Mouse (Mus musculus) limb, embryonic 15.5 days (tissue): ENCODE results near the gene Lrrc7. TPM values are rescaled to one million over a fixed set of nuclear protein-coding genes. Genes with fewer than 3 reads are reported as not detected.
"Not testable (repeated sequence)": the region's sequence is repeated elsewhere in the genome, so short reads cannot be mapped to it uniquely, and the experiment has no call there.

Experiments
- ATAC-seq: fragments of 200-750 bp; cut with Nextera tagmentation; 2 replicates; pipeline ENCODE4 v1.8.0; 2017; ENCODE audit warnings: low read depth, moderate TSS enrichment; ENCODE audit not compliant: insufficient number of reproducible peaks, low FRiP score, low TSS enrichment
- H3K27ac ChIP-seq: fragments of 300-500 bp; sonication (generic); 2 replicates; pipeline ENCODE4 v1.5.1; 2015; ENCODE audit warnings: moderate library complexity, mild to moderate bottlenecking, inconsistent platforms
- H3K27me3 ChIP-seq: fragments of 300-500 bp; sonication (generic); 2 replicates; pipeline ENCODE4 v1.6.1; 2015; ENCODE audit warnings: inconsistent platforms
- H3K36me3 ChIP-seq: fragments of 300-500 bp; sonication (generic); 2 replicates; pipeline ENCODE4 v1.6.1; 2015; ENCODE audit warnings: inconsistent platforms
- H3K4me1 ChIP-seq: fragments of 300-500 bp; sonication (generic); 2 replicates; pipeline ENCODE4 v1.6.1; 2015; ENCODE audit warnings: inconsistent platforms
- H3K4me2 ChIP-seq: fragments of 300-500 bp; sonication (generic); 2 replicates; pipeline ENCODE4 v1.6.1; 2015; ENCODE audit warnings: mild to moderate bottlenecking, inconsistent platforms
- H3K4me3 ChIP-seq: fragments of 300-500 bp; sonication (generic); 2 replicates; pipeline ENCODE4 v1.5.1; 2015; ENCODE audit warnings: mild to moderate bottlenecking, inconsistent platforms
- H3K9ac ChIP-seq: fragments of 300-500 bp; sonication (generic); 2 replicates; pipeline ENCODE4 v1.6.1; 2015; ENCODE audit warnings: inconsistent platforms
- H3K9me3 ChIP-seq: fragments of 300-500 bp; sonication (generic); 2 replicates; pipeline ENCODE4 v1.6.1; 2016; ENCODE audit warnings: inconsistent platforms
- WGBS: fragments of 180-500 bp; shearing (Covaris S2); methylation state at CpG from one replicate; pipeline ENCODE4 v1.1.7; 2015; 5-methylcytosine and 5-hydroxymethylcytosine counted together
- polyA plus RNA-seq: library from polyadenylated mRNA; unstranded; fragments of >200 nt; fragmentation: Nextera tagmentation; extraction: Ambion mirVana; gene quantifications from 2 replicates; pipeline ENCODE4 v1.2.1, GENCODE M21; 2015

Lrrc7 gene
- polyA plus RNA-seq, 1 experiment from 2014 or later: 1.2 TPM

DNA sequence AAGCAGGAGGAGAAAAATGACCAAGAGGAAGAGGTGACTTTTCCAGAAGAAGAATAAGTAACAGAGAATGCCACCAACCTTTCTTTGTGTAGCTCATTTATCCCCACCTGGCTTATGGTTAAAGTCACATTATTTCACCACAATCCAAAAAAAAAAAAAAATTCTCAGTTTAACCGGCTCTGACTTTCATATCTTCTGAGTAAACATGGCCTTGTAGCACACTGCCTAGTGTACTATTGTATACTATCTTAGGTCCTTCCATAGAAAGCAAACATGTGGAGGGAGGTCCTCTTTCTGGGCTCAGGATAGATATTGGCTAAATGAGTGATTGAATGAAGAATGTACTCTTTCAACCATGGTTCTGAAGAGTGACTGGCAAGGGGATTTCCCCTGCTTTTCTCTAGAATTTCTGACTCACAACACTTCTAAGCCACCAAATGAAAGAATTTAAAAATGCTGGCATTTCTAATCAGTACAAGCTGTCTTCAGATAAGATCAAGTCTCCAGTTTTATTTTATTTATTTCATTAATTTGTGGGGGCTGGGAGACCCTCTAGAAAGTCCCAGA lies 400.0 kb downstream of the Lrrc7 start:
- H3K4me1 ChIP-seq: no peaks in the 10 kb centered on the region
- no peaks in the 10 kb centered on the region; the same call in 1 of the 2 replicates for H3K27me3 ChIP-seq
- no peak overlapping the region for H3K9ac ChIP-seq
- no peak overlapping the region for H3K27ac ChIP-seq
- no peak overlapping the region for H3K4me2 ChIP-seq
- no peaks in the 10 kb centered on the region for H3K36me3 ChIP-seq
- 81% methylated on average over 1 of the region's 1 CpGs for WGBS
- no peak for ATAC-seq
- H3K9me3 ChIP-seq: no peaks in the 10 kb centered on the region
- H3K4me3 ChIP-seq: no peak overlapping the region

DNA sequence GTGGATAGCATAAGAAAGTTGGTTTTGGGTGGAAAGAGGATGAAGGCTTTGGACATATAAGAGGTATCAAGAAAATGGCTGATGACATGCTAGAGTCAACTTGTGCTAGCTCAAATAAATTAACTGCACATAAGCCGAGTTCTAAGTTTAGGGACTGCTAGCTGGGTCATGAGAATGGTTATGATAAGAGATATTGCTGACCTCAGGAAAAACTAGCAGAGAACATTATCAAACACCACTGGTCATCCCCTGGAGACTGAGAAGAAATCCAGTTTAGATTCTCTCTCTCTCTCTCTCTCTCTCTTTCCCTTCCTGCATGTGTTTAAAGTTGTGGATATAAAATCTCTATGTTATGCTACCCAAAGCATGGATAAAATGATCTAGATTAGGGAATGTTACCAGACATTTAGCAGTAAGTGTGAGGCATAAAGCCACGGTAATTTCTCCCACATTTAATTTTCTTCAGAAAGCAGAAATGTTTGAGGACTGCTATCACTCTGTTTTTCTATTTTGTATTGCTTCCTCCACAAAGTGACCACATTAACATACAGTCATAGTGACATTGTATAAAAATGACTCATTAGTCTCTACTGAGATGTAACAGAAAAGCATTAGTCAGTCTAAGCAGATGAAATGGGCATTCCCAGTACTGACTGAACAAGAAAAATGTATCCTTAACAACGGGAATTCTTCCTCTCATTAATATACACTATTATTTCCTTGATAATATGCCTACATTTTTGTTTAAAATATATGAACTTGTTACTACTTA lies 406.3 kb downstream of the Lrrc7 start:
- no peaks in the 10 kb centered on the region for H3K9me3 ChIP-seq
- H3K27ac ChIP-seq: no peak overlapping the region
- H3K4me1 ChIP-seq: no peaks in the 10 kb centered on the region
- WGBS: 72% methylated on average over 3 of the region's 3 CpGs
- no peaks in the 10 kb centered on the region for H3K27me3 ChIP-seq
- no peak overlapping the region for H3K9ac ChIP-seq
- no peak overlapping the region for H3K4me2 ChIP-seq
- H3K36me3 ChIP-seq: no peaks in the 10 kb centered on the region
- no peak for ATAC-seq
- H3K4me3 ChIP-seq: no peak overlapping the region

DNA sequence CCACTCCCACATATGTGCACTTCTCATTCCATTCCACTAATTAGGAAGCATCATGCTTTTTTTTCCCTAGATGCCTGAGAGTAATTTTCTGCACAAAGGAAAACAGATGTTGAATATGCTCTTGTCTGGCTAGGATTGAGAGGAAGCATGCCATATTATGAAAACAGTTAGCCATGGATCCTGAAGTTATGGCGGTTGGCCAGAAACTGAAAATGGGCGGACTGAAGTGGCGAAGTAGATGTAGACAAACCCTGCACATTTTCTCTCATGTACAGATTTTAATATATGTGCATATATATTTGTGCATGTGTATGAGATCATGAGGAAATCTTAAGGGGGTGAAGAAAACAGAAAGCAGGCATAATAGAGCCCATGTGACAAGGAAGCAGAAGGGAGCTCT lies 407.9 kb downstream of the Lrrc7 start:
- no peak for ATAC-seq
- WGBS: 72% methylated on average over 3 of the region's 3 CpGs
- H3K27ac ChIP-seq: no peak overlapping the region

DNA sequence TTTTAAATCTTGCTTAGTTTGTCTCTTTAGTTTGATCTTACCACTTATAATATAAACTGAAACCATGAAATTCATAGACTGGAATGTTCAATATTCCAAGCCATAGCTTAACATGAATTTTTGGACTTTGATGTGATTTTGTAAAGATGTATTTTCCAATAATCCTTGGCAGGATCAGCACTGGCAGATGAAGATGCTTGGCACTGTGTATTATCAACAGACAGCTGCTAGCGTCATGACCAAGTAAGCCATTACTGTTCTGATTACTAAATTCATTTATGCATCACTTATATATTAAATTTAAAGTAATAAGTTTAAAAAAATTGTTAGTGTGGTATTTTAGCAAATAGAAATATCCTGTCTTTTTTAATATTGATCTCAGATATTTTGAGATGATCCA lies 413.0 kb downstream of the Lrrc7 start:
- Histone ChIP-seq H3K4me3 (no peak overlapping the region), H3K9ac (no peak overlapping the region), H3K4me1 (no peaks in the 10 kb centered on the region), H3K36me3 (no peaks in the 10 kb centered on the region), H3K27ac (no peak overlapping the region), H3K27me3 (no peaks in the 10 kb centered on the region), H3K9me3 (no peaks in the 10 kb centered on the region), H3K4me2 (no peak overlapping the region)
- WGBS: 82% methylated on average over 1 of the region's 1 CpGs
- no peak for ATAC-seq

More for the DNA sequence above, 407.9 kb downstream of the Lrrc7 start:
- Histone ChIP-seq H3K27me3 (no peaks in the 10 kb centered on the region), H3K4me3 (no peak overlapping the region), H3K4me2 (no peak overlapping the region), H3K4me1 (no peaks in the 10 kb centered on the region), H3K9me3 (no peaks in the 10 kb centered on the region), H3K9ac (no peak overlapping the region), H3K36me3 (no peaks in the 10 kb centered on the region)

DNA sequence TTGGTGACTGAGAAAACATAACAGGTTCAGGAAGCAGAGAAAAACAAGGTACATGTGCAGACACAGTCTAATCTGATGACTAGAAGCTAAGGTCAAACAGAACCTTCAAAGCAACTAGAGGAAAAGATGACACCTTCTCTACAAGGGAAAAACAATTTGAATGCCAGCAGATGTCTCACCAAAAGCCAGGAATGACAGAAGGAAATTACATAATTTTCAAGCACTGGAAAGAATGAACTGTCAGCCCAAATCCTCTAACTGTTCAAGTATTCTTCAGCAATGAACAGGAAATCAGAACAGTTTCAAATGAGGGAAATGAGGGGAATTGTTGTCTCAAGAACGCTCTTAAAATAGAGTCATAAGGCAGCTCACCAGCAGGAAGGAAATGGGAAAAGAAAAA lies 421.4 kb downstream of the Lrrc7 start:
- Histone ChIP-seq H3K36me3 (no peaks in the 10 kb centered on the region), H3K27ac (no peak overlapping the region), H3K4me2 (no peak overlapping the region), H3K27me3 (no peaks in the 10 kb centered on the region), H3K9ac (no peak overlapping the region), H3K9me3 (no peaks in the 10 kb centered on the region), H3K4me1 (no peaks in the 10 kb centered on the region), H3K4me3 (no peak overlapping the region)
- WGBS: 51% methylated on average over 1 of the region's 1 CpGs
- no peak for ATAC-seq

DNA sequence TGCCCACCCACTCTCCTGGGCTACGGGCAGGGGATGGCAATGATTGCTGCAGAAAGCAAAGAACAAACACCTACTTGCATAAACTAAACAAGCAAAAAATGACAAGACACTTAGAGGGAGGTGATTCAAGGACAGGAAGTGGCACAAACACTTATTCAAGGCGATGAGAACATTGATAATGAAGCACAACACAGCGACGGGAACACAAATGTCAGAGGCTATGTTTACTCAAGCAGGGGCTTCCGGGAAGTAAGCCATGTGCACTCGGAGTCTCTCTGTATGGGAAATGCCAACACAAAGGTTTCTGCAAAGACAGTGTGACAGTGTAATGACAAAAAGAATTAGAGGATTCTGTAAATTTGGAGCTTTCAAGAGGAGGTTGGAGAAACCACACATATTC lies 424.2 kb downstream of the Lrrc7 start:
- H3K4me1 ChIP-seq: no peaks in the 10 kb centered on the region
- no peak overlapping the region for H3K4me3 ChIP-seq
- H3K9ac ChIP-seq: no peak overlapping the region
- no peak overlapping the region for H3K4me2 ChIP-seq
- no peaks in the 10 kb centered on the region for H3K36me3 ChIP-seq
- H3K27me3 ChIP-seq: no peaks in the 10 kb centered on the region
- H3K9me3 ChIP-seq: no peaks in the 10 kb centered on the region
- ATAC-seq: no peak
- no peak overlapping the region for H3K27ac ChIP-seq
- 81% methylated on average over 6 of the region's 6 CpGs for WGBS

DNA sequence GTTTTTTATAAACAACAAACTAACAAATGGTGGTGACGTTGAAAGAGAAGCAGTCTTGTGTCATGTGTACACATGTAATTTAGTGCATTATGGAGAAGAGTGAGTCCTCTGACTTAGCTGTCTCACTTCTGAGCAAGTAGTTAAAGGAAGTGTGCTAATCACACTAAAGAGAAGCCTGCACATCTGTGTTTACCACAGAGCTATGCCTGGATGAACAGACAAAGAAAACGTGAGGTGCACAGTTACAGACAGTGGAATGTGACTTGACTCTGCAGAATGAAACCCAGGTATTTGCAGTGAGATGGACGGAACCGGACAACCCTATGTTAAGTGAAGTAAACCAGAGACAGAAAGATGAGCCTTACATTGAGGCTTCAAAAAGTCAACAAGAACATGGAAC lies 430.3 kb downstream of the Lrrc7 start:
- Histone ChIP-seq H3K9me3 (no peaks in the 10 kb centered on the region), H3K4me3 (no peak overlapping the region), H3K4me1 (no peaks in the 10 kb centered on the region), H3K9ac (no peak overlapping the region), H3K27me3 (no peaks in the 10 kb centered on the region), H3K36me3 (no peaks in the 10 kb centered on the region), H3K27ac (no peak overlapping the region), H3K4me2 (no peak overlapping the region)
- WGBS: 78% methylated on average over 4 of the region's 4 CpGs
- no peak for ATAC-seq

DNA sequence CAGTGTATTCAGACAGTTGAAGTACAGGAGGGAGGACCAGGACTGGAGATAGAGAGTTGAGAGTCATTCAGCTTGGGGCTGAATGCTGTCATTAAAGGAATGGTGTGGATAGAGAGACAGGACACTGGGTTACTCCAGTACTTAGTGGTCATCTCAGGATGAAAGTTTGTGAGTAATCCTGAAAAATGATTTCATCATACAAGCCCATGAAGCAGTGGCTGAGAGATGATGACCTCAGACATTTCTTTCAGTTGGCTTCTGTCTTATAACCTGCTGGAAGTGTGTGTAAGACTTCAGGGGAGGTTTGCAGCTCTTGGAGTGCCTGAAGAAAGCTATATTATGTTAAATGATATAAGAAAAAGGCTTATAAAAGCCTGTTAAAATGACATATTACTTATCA lies 430.8 kb downstream of the Lrrc7 start:
- Histone ChIP-seq H3K27ac (no peak overlapping the region), H3K4me3 (no peak overlapping the region), H3K4me1 (no peaks in the 10 kb centered on the region), H3K4me2 (no peak overlapping the region), H3K36me3 (no peaks in the 10 kb centered on the region), H3K9ac (no peak overlapping the region), H3K27me3 (no peaks in the 10 kb centered on the region), H3K9me3 (no peaks in the 10 kb centered on the region)
- no peak for ATAC-seq

DNA sequence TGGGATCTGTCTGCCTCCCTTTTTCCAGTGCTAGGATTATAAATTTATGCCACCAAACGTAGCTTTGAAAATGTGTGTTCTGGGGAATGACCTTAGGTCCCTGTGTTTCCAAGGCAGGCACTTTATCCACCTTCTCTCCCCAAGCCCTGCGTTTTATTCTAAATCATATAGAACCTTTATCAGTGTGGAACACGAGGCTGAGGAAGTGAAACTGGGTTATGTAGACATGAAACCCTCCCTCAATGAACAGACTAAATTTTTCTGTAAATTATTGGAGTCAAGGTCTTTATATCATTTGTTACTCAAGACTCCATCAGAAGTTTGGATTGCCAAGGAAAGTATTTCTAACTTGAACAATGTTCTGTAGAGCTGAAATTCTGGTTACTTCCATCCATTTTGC lies 439.1 kb downstream of the Lrrc7 start:
- H3K4me2 ChIP-seq: no peak overlapping the region
- no peaks in the 10 kb centered on the region for H3K9me3 ChIP-seq
- 56% methylated on average over 3 of the region's 3 CpGs for whole genome bisulfite sequencing
- H3K9ac ChIP-seq: no peak overlapping the region
- H3K4me3 ChIP-seq: no peak overlapping the region
- H3K27me3 ChIP-seq: no peaks in the 10 kb centered on the region
- H3K27ac ChIP-seq: no peak overlapping the region
- no peaks in the 10 kb centered on the region for H3K36me3 ChIP-seq
- ATAC-seq: no peak
- no peaks in the 10 kb centered on the region for H3K4me1 ChIP-seq

DNA sequence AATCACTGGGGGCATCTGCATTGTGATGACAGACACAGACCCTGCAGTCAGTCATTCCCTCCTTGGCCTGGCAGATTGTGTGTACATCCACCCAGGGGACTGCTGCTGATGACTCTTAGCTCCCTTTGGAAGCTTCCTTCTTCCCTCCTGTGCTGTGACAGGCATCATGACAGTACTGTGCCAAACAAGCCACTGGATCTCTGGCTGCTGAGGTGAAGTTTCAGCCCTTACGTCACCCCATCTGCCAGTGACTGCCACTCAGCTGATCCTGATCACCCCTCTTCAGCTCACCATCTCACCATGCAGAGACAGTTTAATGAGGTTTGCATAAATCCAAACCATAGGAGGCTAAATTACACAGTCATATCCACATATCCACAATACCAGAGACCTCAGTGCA lies 456.8 kb downstream of the Lrrc7 start:
- Histone ChIP-seq H3K36me3 (no peaks in the 10 kb centered on the region), H3K4me2 (no peak overlapping the region), H3K4me3 (no peak overlapping the region), H3K27ac (no peak overlapping the region), H3K9ac (no peak overlapping the region), H3K27me3 (no peaks in the 10 kb centered on the region), H3K4me1 (no peaks in the 10 kb centered on the region), H3K9me3 (no peaks in the 10 kb centered on the region)
- 65% methylated on average over 1 of the region's 1 CpGs for WGBS
- ATAC-seq: no peak

DNA sequence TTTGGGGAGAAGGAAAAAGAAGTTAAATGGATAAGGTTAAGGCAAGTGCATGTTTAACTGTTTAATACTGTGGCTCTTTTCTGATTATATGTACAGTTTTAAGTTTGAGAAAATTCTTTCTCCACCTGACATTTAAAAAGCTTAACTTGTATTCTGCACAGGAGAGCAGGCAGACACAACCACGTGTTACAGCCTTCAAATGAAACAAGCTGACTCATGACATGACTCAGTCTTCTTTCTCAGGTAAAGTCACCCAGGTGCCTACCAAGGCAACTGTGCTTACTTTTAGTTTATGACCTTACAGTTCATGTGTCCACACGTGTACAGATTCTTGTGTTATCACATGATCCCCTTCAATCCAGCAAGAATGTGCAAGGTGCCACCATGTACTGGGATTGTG lies 458.6 kb downstream of the Lrrc7 start:
- Histone ChIP-seq H3K9ac (no peak overlapping the region), H3K27ac (no peak overlapping the region), H3K4me1 (no peaks in the 10 kb centered on the region), H3K4me3 (no peak overlapping the region), H3K4me2 (no peak overlapping the region), H3K27me3 (no peaks in the 10 kb centered on the region), H3K36me3 (no peaks in the 10 kb centered on the region), H3K9me3 (no peaks in the 10 kb centered on the region)
- ATAC-seq: no peak
- 53% methylated on average over 2 of the region's 2 CpGs for WGBS

DNA sequence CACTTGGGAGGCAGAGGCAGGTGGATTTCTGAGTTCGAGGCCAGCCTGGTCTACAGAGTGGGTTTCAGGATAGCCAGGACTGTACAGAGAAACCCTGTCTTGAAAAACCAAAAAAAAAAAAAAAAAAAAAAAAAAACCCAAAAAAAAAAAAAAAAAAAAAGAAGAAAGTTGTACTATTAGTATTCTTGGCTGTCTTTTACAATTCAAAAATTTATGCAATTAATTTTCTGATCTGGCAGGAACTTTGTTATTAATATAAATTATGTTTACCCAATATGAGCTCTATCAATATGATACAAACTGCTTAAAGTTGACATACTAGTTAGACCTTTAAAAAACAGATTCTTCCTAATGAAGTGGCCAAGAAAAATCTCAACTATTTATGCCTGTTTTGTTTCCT lies 459.5 kb downstream of the Lrrc7 start:
- not testable (repeated sequence) for H3K4me3 ChIP-seq, H3K9ac ChIP-seq, H3K9me3 ChIP-seq, H3K27ac ChIP-seq, ATAC-seq, H3K27me3 ChIP-seq, H3K4me1 ChIP-seq, H3K4me2 ChIP-seq, H3K36me3 ChIP-seq
- 63% methylated on average over 1 of the region's 1 CpGs for WGBS

DNA sequence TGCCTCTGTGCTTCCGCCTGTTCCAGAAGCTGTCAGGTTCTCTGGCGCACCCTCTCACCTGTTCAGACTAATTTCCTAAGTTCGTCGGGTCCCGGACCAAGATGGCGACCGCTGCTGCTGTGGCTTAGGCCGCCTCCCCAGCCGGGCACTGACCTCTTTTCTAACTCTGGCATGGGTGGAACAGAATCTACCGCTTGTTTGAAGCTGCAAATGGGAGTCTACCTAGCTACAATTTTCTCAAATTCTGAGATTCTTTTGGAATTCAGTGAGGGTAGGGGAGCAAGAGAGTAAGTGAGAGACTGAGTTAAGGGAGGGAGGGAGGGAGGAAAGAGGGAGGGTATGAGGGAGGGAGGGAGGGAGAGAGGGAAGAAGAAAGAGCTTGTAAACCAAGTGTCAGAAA lies 460.0 kb downstream of the Lrrc7 start:
- H3K27ac ChIP-seq, H3K9ac ChIP-seq, H3K4me3 ChIP-seq, H3K4me2 ChIP-seq, H3K4me1 ChIP-seq, H3K9me3 ChIP-seq, H3K36me3 ChIP-seq, ATAC-seq, H3K27me3 ChIP-seq: not testable (repeated sequence)
- 92% methylated on average over 10 of the region's 10 CpGs for WGBS
